Mouse (Mus musculus): Measurements from ENCODE around the gene Bmp7. TPM values are rescaled to one million over a fixed set of nuclear protein-coding genes. Genes with fewer than 3 reads are reported as not detected.

Gene Bmp7
- 0.23 TPM for polyA plus RNA-seq (2015; fragmentation: Illumina TruSeq; extraction: RNeasy Lipid Tissue Mini Kit (QIAGEN cat#74804); ENCODE audit: insufficient read depth, low replicate concordance)

DNA sequence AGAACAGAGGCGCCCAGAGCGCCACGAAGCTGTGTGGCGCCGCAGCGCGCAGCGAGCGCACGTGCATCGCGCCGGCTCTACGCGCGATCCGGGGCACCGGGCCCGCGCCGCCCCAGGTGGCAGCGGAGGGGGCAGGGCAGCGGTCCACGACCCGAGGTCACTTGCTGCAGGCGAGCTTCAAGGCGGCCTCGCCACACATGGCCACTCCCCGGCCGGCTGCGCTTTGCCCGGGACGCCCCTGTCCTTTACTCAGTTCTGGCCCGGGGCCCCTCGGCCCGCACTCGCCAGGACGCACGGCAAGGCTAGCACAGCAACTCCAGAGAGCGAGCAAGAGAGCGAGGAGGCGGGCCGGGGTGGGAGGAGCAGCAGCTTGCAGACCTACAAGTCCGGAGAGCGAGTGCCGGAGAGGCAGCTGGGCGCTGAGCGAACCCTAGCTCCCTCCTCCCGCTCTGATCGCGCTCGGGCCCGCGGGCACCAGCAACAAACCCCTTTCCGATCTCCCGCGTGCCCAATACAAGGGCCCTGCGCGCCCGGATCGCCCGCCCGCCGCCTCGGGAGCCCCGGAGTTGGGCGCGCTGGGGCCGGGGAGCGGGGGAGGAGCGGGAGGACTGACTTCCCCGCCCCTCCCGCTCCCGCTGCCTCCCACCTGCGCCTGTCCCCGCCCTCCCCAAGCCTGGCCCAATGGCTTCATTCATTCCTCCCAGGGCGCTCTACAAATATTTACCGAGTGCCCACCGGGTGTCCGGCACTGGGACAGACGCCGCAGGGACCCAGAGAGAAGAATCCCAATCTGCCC is at the start of gene Bmp7:
Gene Bmp7, minus strand, starts transcription at position 319 of the 796 bp plus-strand sequence.

DNA sequence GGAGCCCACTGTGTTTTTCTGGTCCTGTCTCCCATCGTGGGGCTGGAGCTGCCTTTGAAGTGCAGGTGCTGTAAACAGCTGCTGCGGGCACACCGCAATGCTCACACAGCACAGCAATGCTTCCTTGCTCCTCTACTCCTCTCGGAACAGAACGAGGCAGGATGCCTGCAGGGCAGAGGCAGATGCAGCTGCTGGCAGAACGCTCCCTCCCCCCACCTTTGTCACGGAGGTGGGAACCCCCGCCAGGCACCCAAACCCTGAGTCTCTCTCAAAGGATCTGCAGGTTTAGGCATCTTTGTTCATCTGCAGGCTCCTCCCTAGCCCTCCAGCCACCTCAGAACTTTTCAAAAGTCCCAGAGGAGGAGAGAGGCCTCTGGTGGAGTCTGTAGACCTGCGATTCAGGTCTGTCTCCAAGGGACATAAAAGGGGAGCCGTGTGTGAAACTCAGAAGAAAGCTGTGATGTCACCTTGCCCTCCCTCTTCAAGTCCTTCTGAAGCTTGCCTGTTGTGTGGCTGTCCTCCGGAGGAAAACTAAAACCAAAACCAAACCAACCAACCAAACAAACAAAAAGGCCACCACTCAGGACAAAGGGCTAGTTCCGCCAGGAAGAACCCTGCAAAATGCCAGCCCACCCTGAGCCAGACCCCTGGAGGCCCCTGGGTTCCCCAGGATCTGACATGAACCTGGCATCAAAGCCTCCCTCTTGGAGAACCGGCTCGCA is 37.4 kb upstream of the Bmp7 start, which contains the start of gene Spo11:
Gene Spo11, plus strand, starts transcription at position 292 of the 722 bp plus-strand sequence.

Other genes starting within 250 kb of the Bmp7 start
- gene Spo11, start 37.4 kb upstream of the Bmp7 start, polyA plus RNA-seq (2015; fragmentation: Illumina TruSeq; extraction: RNeasy Lipid Tissue Mini Kit (QIAGEN cat#74804); ENCODE audit: insufficient read depth, low replicate concordance): 2.9 TPM
- 80.4 TPM for gene Rae1, start 59.8 kb upstream of the Bmp7 start, polyA plus RNA-seq (2015; fragmentation: Illumina TruSeq; extraction: RNeasy Lipid Tissue Mini Kit (QIAGEN cat#74804); ENCODE audit: insufficient read depth, low replicate concordance)
- 19.0 TPM for gene Rbm38, start 80.2 kb upstream of the Bmp7 start, polyA plus RNA-seq (2015; fragmentation: Illumina TruSeq; extraction: RNeasy Lipid Tissue Mini Kit (QIAGEN cat#74804); ENCODE audit: insufficient read depth, low replicate concordance)
- not detected for gene Ctcfl, start 179.2 kb upstream of the Bmp7 start, polyA plus RNA-seq (2015; fragmentation: Illumina TruSeq; extraction: RNeasy Lipid Tissue Mini Kit (QIAGEN cat#74804); ENCODE audit: insufficient read depth, low replicate concordance)
- gene Pck1, start 212.7 kb upstream of the Bmp7 start, polyA plus RNA-seq (2015; fragmentation: Illumina TruSeq; extraction: RNeasy Lipid Tissue Mini Kit (QIAGEN cat#74804); ENCODE audit: insufficient read depth, low replicate concordance): 0.68 TPM

Measured in spleen, adult 10 weeks (tissue).